Comparison of ENCODE assay signal across 29 mouse cellular contexts in the genomic region with DNA sequence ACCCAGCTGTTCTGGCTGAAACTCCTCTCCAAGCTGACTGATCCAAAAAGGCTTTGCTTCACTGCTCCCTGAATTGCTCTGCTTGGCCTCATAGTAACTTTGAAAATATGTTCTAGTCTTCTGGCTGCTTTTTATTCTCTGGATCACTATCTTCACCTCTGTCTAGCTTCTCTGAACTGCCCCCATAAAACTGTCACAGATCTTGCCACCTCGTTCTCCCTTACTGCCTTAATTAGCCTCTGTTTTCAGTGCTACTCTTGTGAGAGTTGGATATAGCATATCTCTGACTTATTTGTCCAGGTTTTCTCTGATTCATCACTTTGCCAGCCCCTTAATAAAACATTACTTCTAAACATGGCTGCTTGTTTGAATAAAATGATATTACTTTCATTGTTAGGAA.
"Had no signal": no experiment of that assay in that cellular context is flagged by ENCODE, and none has a peak within 500 bp of the region (broad histone marks: within the 10 kb centered on the region; RNA-seq: fewer than 3 reads in every experiment).

No protein-coding gene starts in this region.

- H3K9ac ChIP-seq: embryonic facial prominence, embryonic 12.5 days; embryonic facial prominence, embryonic 13.5 days; embryonic facial prominence, embryonic 15.5 days; forebrain, embryonic 12.5 days; forebrain, embryonic 13.5 days; forebrain, embryonic 15.5 days; forebrain, postnatal 0 days had no signal

- H3K27ac ChIP-seq: embryonic facial prominence, embryonic 10.5 days; embryonic facial prominence, embryonic 12.5 days; embryonic facial prominence, embryonic 13.5 days; embryonic facial prominence, embryonic 15.5 days; forebrain, embryonic 10.5 days; forebrain, embryonic 12.5 days; forebrain, embryonic 13.5 days; forebrain, embryonic 15.5 days; gastrocnemius, adult 2 months; heart, adult 2 months had no signal

- H3K27me3 ChIP-seq: embryonic facial prominence, embryonic 12.5 days; embryonic facial prominence, embryonic 13.5 days; embryonic facial prominence, embryonic 15.5 days; forebrain, embryonic 12.5 days; forebrain, embryonic 13.5 days; forebrain, embryonic 15.5 days had no signal

- H3K9me3 ChIP-seq: embryonic facial prominence, embryonic 10.5 days; embryonic facial prominence, embryonic 12.5 days; embryonic facial prominence, embryonic 13.5 days; embryonic facial prominence, embryonic 15.5 days; forebrain, embryonic 10.5 days; forebrain, embryonic 12.5 days; forebrain, embryonic 13.5 days; forebrain, embryonic 15.5 days had no signal

- H3K4me1 ChIP-seq: embryonic facial prominence, embryonic 10.5 days; embryonic facial prominence, embryonic 12.5 days; embryonic facial prominence, embryonic 13.5 days; embryonic facial prominence, embryonic 15.5 days; forebrain, embryonic 10.5 days; forebrain, embryonic 12.5 days; forebrain, embryonic 13.5 days; forebrain, embryonic 15.5 days had no signal

- DNase-seq: cerebellum, adult 2 months; cerebellum, adult 8-10 months; cerebellum, adult 9-10 months; cerebellum, adult 9-11 months; cerebellum, postnatal 10 days; cerebellum, postnatal 14 days; cerebellum, postnatal 25 days; cerebellum, postnatal 36 days; embryo, embryonic 11 days; forebrain, postnatal 0 days; gastrocnemius, adult 2 months; gastrocnemius, postnatal 10 days; gastrocnemius, postnatal 14 days; gastrocnemius, postnatal 25 days; gastrocnemius, postnatal 36 days; heart, adult 11 months; heart, adult 18-20 months; heart, adult 2 months had no signal

- H3K36me3 ChIP-seq: embryonic facial prominence, embryonic 10.5 days; embryonic facial prominence, embryonic 12.5 days; embryonic facial prominence, embryonic 13.5 days; embryonic facial prominence, embryonic 15.5 days; forebrain, embryonic 10.5 days; forebrain, embryonic 12.5 days; forebrain, embryonic 15.5 days had no signal

- H3K4me3 ChIP-seq: embryonic facial prominence, embryonic 10.5 days; embryonic facial prominence, embryonic 12.5 days; embryonic facial prominence, embryonic 13.5 days; embryonic facial prominence, embryonic 15.5 days; erythroblast, embryonic 14.5 days; forebrain, embryonic 10.5 days; forebrain, embryonic 12.5 days; forebrain, embryonic 13.5 days; forebrain, embryonic 15.5 days; gastrocnemius, adult 2 months; heart, adult 2 months had no signal

- H3K4me2 ChIP-seq: embryonic facial prominence, embryonic 12.5 days; embryonic facial prominence, embryonic 13.5 days; embryonic facial prominence, embryonic 15.5 days; forebrain, embryonic 12.5 days; forebrain, embryonic 13.5 days; forebrain, embryonic 15.5 days had no signal

- ATAC-seq: forebrain, embryonic 13.5 days; forebrain, embryonic 14.5 days; forebrain, embryonic 15.5 days; forebrain, embryonic 16.5 days; forebrain, postnatal 0 days had no signal
